Mouse (Mus musculus) ES-E14 (cell line): ENCODE data around the gene Erc2.

Experiments used
- CHD2 ChIP-seq: IDR thresholded peaks from 2 replicates; pipeline ENCODE4 v1.6.1; 2014; ENCODE audit warnings: mild to moderate bottlenecking, low read depth, low read length, inconsistent platforms
- HCFC1 ChIP-seq: IDR thresholded peaks from 2 replicates; pipeline ENCODE4 v1.6.1; 2012; ENCODE audit warnings: low read length, inconsistent platforms, borderline replicate concordance; ENCODE audit not compliant: insufficient read depth
- MAFK ChIP-seq: IDR thresholded peaks from 2 replicates; pipeline ENCODE4 v1.6.1; 2014; ENCODE audit warnings: mild to moderate bottlenecking, low read depth, low read length, inconsistent platforms; ENCODE audit not compliant: insufficient read depth
- ZC3H11A ChIP-seq: IDR thresholded peaks from 2 replicates; pipeline ENCODE4 v1.6.1; 2012; ENCODE audit warnings: low read depth, mild to moderate bottlenecking, inconsistent platforms, low read length, borderline replicate concordance
- ZNF384 ChIP-seq: IDR thresholded peaks from 2 replicates; pipeline ENCODE4 v1.6.1; 2012; ENCODE audit warnings: low read depth, low read length, inconsistent platforms

GRCm38 (mm10) chr14:28262706-28263105 lies 640.5 kb downstream of the Erc2 start:
- TF ChIP-seq ZC3H11A (no peak), ZNF384 (no peak), CHD2 (no peak), HCFC1 (no peak), MAFK (no peak)
